10 mouse cellular contexts compared by ENCODE assay signal in genomic region chr2:120102881-120103280, GRCm38 (mm10). TPM values are rescaled to one million over a fixed set of nuclear protein-coding genes. Genes with fewer than 3 reads are reported as not detected.
DNase-seq lines count a peak whose midpoint lies in the region; ATAC-seq and TF ChIP-seq lines count a peak whose summit lies in the region.
"Had no signal": no experiment of that assay in that cellular context is flagged by ENCODE, and none has a peak within 500 bp of the region (broad histone marks: within the 10 kb centered on the region; RNA-seq: fewer than 3 reads in every experiment).

No protein-coding gene starts in this region.

- WGBS in heart, embryonic 16.5 days = 13% methylated on average over 6 of the region's 6 CpGs
- WGBS in forebrain, embryonic 11.5 days = 68% methylated on average over 6 of the region's 6 CpGs
- 66% methylated on average over 6 of the region's 6 CpGs for WGBS in midbrain, postnatal 0 days

- H3K27me3 ChIP-seq in heart, embryonic 16.5 days (ENCODE audit: control insufficient read depth, insufficient read depth, low read length) = no peaks in the 10 kb centered on the region
- no peaks in the 10 kb centered on the region for H3K27me3 ChIP-seq in forebrain, embryonic 11.5 days (ENCODE audit: control insufficient read depth, insufficient read depth, low read length)
- no peaks in the 10 kb centered on the region for H3K27me3 ChIP-seq in midbrain, postnatal 0 days (ENCODE audit: insufficient read depth, low read length)

- H3K4me3 ChIP-seq in heart, embryonic 16.5 days (ENCODE audit: low read length) = no peak overlapping the region
- H3K4me3 ChIP-seq in forebrain, embryonic 11.5 days (ENCODE audit: low read depth, low read length) = no peak overlapping the region
- H3K4me3 ChIP-seq in midbrain, postnatal 0 days (ENCODE audit: low read depth, low read length) = no peak overlapping the region
- H3K4me3 ChIP-seq: erythroblast, embryonic 14.5 days had no signal

- peaks cover 14% of the 10 kb centered on the region for H3K36me3 ChIP-seq in heart, embryonic 16.5 days (ENCODE audit: control insufficient read depth, insufficient read depth)
- H3K36me3 ChIP-seq in forebrain, embryonic 11.5 days (ENCODE audit: control insufficient read depth, insufficient read depth, low read length) = no peaks in the 10 kb centered on the region
- H3K36me3 ChIP-seq in midbrain, postnatal 0 days (ENCODE audit: insufficient read depth, low read length) = no peaks in the 10 kb centered on the region

- no peak for TF ChIP-seq CTCF in midbrain, postnatal 0 days (IDR thresholded peaks at IDR 0.05)

- peak overlapping the region; percentile 67 for H3K27ac ChIP-seq in heart, embryonic 16.5 days (ENCODE audit: low read length)
- H3K27ac ChIP-seq in forebrain, embryonic 11.5 days (ENCODE audit: low read depth, low read length) = no peak overlapping the region
- H3K27ac ChIP-seq in midbrain, postnatal 0 days (ENCODE audit: low read depth, low read length) = no peak overlapping the region

- no peak for ATAC-seq in heart, embryonic 16.5 days (replicated peaks; ENCODE audit: extremely low read depth, insufficient read depth, low FRiP score)
- no peak for ATAC-seq in forebrain, embryonic 11.5 days (replicated peaks; ENCODE audit: low FRiP score)
- ATAC-seq in midbrain, postnatal 0 days (ENCODE audit: low FRiP score) = no peak

- H3K4me2 ChIP-seq in heart, embryonic 16.5 days (ENCODE audit: low read depth, low read length) = no peak overlapping the region
- no peak overlapping the region for H3K4me2 ChIP-seq in forebrain, embryonic 11.5 days (ENCODE audit: low read depth, low read length, severe bottlenecking)
- H3K4me2 ChIP-seq in midbrain, postnatal 0 days (ENCODE audit: low read depth, low read length, poor library complexity, severe bottlenecking) = no peak overlapping the region

- H3K9me3 ChIP-seq in heart, embryonic 16.5 days (replicated peaks; ENCODE audit: control insufficient read depth, low read length) = no peaks in the 10 kb centered on the region
- H3K9me3 ChIP-seq in forebrain, embryonic 11.5 days (ENCODE audit: control insufficient read depth, low read length) = no peaks in the 10 kb centered on the region
- no peaks in the 10 kb centered on the region for H3K9me3 ChIP-seq in midbrain, postnatal 0 days (ENCODE audit: low read length)

- DNase-seq in testis, postnatal 14 days (ENCODE audit: low spot score) = peak; percentile 33
- DNase-seq in testis, postnatal 10 days (ENCODE audit: low spot score) = no peak
- DNase-seq in kidney, postnatal 4 days = peak; percentile 53 to 71
- no peak for DNase-seq in MN1 (ENCODE audit: low spot score)
- DNase-seq in cerebellum, postnatal 14 days = no peak
- no peak for DNase-seq in forebrain, embryonic 11.5 days (ENCODE audit: low spot score)
- no peak for DNase-seq in midbrain, postnatal 0 days (ENCODE audit: low spot score)
- DNase-seq: midbrain, embryonic 14.5 days had no signal

- peaks cover 56% of the 10 kb centered on the region for H3K4me1 ChIP-seq in heart, embryonic 16.5 days (ENCODE audit: control insufficient read depth, insufficient read depth, low read length)
- no peaks in the 10 kb centered on the region for H3K4me1 ChIP-seq in forebrain, embryonic 11.5 days (replicated peaks; ENCODE audit: control insufficient read depth, insufficient read depth, low read length)
- H3K4me1 ChIP-seq in midbrain, postnatal 0 days (ENCODE audit: insufficient read depth, low read length) = no peaks in the 10 kb centered on the region

- no peak overlapping the region for H3K9ac ChIP-seq in heart, embryonic 16.5 days (ENCODE audit: low read length)
- no peak overlapping the region for H3K9ac ChIP-seq in forebrain, embryonic 11.5 days (ENCODE audit: low read length)
- H3K9ac ChIP-seq in midbrain, postnatal 0 days (replicated peaks; ENCODE audit: low read length, poor library complexity, severe bottlenecking) = no peak overlapping the region

RNA-seq across cellular contexts. Expression of gene Ehd4, which starts 51.5 kb away (rescaled TPM):
- 163 and 195 TPM in 2 replicates for polyA plus RNA-seq in heart, embryonic 16.5 days (2015; fragmentation: Nextera tagmentation; extraction: Ambion mirVana)
- polyA plus RNA-seq in forebrain, embryonic 11.5 days (2014; fragmentation: Nextera tagmentation; extraction: Ambion mirVana) = 13.1 and 13.9 TPM in 2 replicates
- total RNA-seq in midbrain, postnatal 0 days (2014; rRNA removed) = 6.5 and 9.5 TPM in 2 replicates
- polyA plus RNA-seq in midbrain, postnatal 0 days (2015; fragmentation: Nextera tagmentation; extraction: Ambion mirVana) = 16.2 and 19.7 TPM in 2 replicates

Comparison
In these comparisons a context has a peak if more than half of its experiments do, and no peak if none do; other contexts are left out.
1. DNase-seq: peak in testis, postnatal 14 days (single experiment) and kidney, postnatal 4 days (2 of 2); none in testis, postnatal 10 days (single experiment), MN1 (single experiment), cerebellum, postnatal 14 days (0 of 2), forebrain, embryonic 11.5 days (single experiment) and midbrain, postnatal 0 days (single experiment).